Mouse (Mus musculus) liver, embryonic 14.5 days (tissue): ENCODE measurements at regions not wholly inside any gene's neighbourhood (a gene's known extent, or its start where the extent isn't known, plus 50 kb on each side); places are given as distances from the start of the nearest gene placed in this dataset.

Source experiments
- ATAC-seq: fragments of 200-750 bp; cut with Nextera tagmentation; 2 replicates; pipeline ENCODE4 v1.8.0; 2017; ENCODE audit warnings: moderate number of reproducible peaks, mild to moderate bottlenecking, moderate library complexity; ENCODE audit not compliant: insufficient read depth
- DNase-seq, 3 experiments: peaks; one replicate each; pipeline ENCODE4 v3.0.0-alpha.2; 2012 to 2013; ENCODE audit warnings: low read depth in 3 of 3, low spot score in 3 of 3
- H3K27ac ChIP-seq: fragments of 300-500 bp; sonication (generic); 2 replicates; pipeline ENCODE4 v1.5.1; 2014; ENCODE audit warnings: moderate library complexity, mild to moderate bottlenecking, control low read depth, inconsistent platforms
- H3K27me3 ChIP-seq: fragments of 300-500 bp; sonication (generic); 2 replicates; pipeline ENCODE4 v1.6.1; 2014; ENCODE audit warnings: mild to moderate bottlenecking, low read length, moderate library complexity; ENCODE audit not compliant: control insufficient read depth, insufficient read depth
- H3K36me3 ChIP-seq: fragments of 300-500 bp; sonication (generic); replicated peaks from 2 replicates; pipeline ENCODE4 v1.6.1; 2014; ENCODE audit warnings: low read depth; ENCODE audit not compliant: control insufficient read depth, insufficient read depth
- H3K4me1 ChIP-seq, 2 experiments: fragments of 200-500 bp in 1 of 2; fragments of 300-500 bp in 1 of 2; sonication (generic) in 1 of 2; replicated peaks; 2 replicates each; pipeline ENCODE4 v1.6.1; 2012 to 2014; ENCODE audit warnings: antibody characterized with exemption in 1 of 2, inconsistent platforms in 1 of 2, low read length in 1 of 2; ENCODE audit not compliant: control insufficient read depth in 2 of 2, insufficient read depth in 2 of 2
- H3K4me2 ChIP-seq: fragments of 300-500 bp; sonication (generic); 2 replicates; pipeline ENCODE4 v1.6.1; 2014; ENCODE audit warnings: low read depth, mild to moderate bottlenecking, control low read depth, moderate library complexity
- H3K4me3 ChIP-seq, 2 experiments: fragments of 200-500 bp in 1 of 2; fragments of 300-500 bp in 1 of 2; sonication (generic) in 1 of 2; 2 replicates each; pipeline ENCODE4 v1.5.1; 2012 to 2014; ENCODE audit warnings: low read depth in 2 of 2, low read length in 2 of 2, mild to moderate bottlenecking in 2 of 2, control low read depth in 1 of 2, inconsistent platforms in 1 of 2, moderate library complexity in 1 of 2; ENCODE audit not compliant: insufficient read depth in 1 of 2
- H3K9ac ChIP-seq: fragments of 300-500 bp; sonication (generic); replicated peaks from 2 replicates; pipeline ENCODE4 v1.6.1; 2014; ENCODE audit warnings: mild to moderate bottlenecking, control low read depth, moderate library complexity
- H3K9me3 ChIP-seq: fragments of 300-500 bp; sonication (generic); 2 replicates; pipeline ENCODE4 v1.6.1; 2016; ENCODE audit warnings: low read length, mixed read lengths; ENCODE audit not compliant: control insufficient read depth
- CTCF ChIP-seq: IDR thresholded peaks from 2 replicates; pipeline ENCODE4 v1.5.1; 2016; ENCODE audit warnings: antibody characterized with exemption, low read depth, control low read depth
- EP300 ChIP-seq: IDR thresholded peaks from 2 replicates; pipeline ENCODE4 v1.6.1; 2016; ENCODE audit warnings: antibody characterized with exemption, low read depth
- WGBS: fragments of 180-500 bp; shearing (Covaris S2); extraction: QIAGEN DNeasy Blood & Tissue Kit; methylation state at CpG from one replicate; pipeline ENCODE4 v1.1.7; 2014; ENCODE audit not compliant: insufficient replicate concordance; 5-methylcytosine and 5-hydroxymethylcytosine counted together

DNA sequence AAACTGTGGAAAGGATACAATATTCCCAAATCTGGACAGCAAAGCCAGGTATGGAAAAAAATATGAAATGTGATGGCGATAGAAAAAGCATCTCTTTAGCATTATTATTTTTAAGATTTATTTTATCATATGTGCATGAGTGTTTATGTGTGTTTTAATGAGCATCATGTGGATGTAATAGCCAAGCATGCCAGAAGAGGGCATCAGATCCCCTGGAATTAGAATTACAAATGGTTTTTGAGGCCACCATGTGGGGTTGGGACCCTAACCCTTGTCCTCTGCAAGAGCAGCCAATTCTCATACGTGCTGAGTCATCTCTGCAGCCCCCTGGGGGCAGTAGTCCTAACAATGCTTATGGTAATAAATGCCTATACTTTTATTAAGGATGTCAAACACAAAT lies 111.4 kb upstream of the Vstm2b start:
- no peaks in the 10 kb centered on the region for H3K9me3 ChIP-seq
- H3K27ac ChIP-seq, result no peak overlapping the region
- no peaks in the 10 kb centered on the region for H3K4me1 ChIP-seq
- H3K27me3 ChIP-seq, result no peaks in the 10 kb centered on the region
- DNase-seq (no peak), ATAC-seq (no peak)
- TF ChIP-seq EP300 (no peak), CTCF (no peak)
- no peak overlapping the region for H3K4me3 ChIP-seq
- H3K4me2 ChIP-seq, result no peak overlapping the region
- 38% methylated on average over 2 of the region's 2 CpGs for WGBS
- no peak overlapping the region for H3K9ac ChIP-seq
- no peaks in the 10 kb centered on the region for H3K36me3 ChIP-seq

DNA sequence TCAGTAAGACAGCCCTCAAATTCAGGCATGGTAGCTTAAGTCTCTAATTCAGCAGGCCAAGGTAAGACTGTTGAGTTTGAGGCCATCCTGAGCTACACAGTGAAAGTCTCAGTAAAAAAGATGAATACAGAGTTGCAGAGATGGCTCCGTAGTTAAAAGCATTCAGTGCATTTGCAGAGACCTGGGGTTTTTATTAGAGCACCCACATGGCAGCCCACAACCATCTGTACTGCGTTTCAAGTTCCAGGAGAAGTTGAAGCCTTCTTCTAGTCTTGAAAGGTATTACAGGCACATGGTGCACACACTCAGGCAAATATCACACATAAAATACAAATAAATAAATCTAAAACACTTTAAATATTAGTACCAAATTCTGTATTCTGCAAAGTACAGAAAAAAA lies 109.6 kb upstream of the Vstm2b start:
- DNase-seq (no peak), ATAC-seq (no peak)
- Histone ChIP-seq H3K27me3 (no peaks in the 10 kb centered on the region), H3K4me2 (no peak overlapping the region), H3K9me3 (no peaks in the 10 kb centered on the region), H3K36me3 (no peaks in the 10 kb centered on the region), H3K4me1 (no peaks in the 10 kb centered on the region), H3K27ac (no peak overlapping the region), H3K9ac (no peak overlapping the region), H3K4me3 (no peak overlapping the region)
- 47% methylated on average over 2 of the region's 2 CpGs for WGBS
- TF ChIP-seq CTCF, result no peak
- TF ChIP-seq EP300, result no peak

DNA sequence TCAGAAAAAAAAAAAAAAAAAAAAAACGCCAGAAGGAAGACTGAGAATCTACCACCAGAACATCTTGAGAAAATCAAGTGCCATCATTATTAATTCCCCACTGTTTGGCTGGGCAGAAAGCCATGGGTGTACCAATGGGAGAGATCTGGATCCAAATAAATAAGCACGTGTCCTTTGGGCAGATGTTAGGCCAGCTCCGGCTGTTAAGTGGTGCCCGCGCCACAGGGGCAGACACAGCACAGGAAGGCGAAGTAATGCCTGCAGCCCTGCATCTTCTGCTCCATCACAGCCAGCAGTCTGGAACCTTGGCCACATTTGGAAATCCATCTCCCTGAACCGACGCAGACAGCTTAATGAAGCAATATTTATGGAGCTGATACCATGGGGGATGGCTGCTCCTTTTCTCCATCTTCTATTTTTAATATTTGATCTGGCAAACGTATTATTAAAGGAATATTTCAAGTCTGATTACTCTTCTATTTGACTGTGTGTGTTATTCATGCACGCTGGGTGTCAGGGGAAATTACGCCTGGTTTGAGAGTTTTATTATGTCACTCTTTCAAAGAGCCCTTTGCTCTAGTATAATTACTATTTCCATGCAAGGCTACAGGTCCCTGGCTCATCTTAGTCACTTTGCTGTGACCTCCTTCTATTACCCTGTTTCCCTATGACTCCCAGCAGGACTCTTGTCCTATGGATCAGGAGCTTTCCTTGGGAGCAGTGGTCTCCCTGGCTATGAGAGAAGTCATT lies 103.5 kb upstream of the Vstm2b start:
- H3K9ac ChIP-seq, result no peak overlapping the region
- TF ChIP-seq CTCF (no peak), EP300 (no peak)

DNA sequence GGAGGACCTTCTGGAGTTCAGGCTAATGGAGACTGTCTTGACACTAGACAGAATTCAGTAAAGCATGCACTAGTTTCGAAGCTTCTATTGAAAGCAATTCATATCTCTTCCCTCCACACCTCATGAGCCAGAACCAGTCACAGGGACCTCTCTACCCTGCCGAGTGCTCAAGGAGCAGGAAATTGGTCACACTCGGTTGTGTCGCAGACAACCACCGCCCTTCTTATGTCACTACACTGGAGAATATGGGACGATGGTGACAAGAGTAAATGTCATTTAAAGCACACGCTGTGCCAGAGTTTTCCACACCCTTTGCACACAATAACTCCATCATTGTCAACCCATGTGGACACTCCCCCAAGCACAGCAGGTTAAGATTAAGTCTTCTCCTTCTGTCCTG lies 98.3 kb upstream of the Vstm2b start:
- WGBS, result 45% methylated on average over 7 of the region's 7 CpGs
- no peaks in the 10 kb centered on the region for H3K36me3 ChIP-seq
- ATAC-seq (no peak), DNase-seq (no peak)
- H3K27ac ChIP-seq, result no peak overlapping the region
- H3K9me3 ChIP-seq, result no peaks in the 10 kb centered on the region
- no peak overlapping the region for H3K4me3 ChIP-seq
- no peak overlapping the region for H3K4me2 ChIP-seq
- no peaks in the 10 kb centered on the region for H3K27me3 ChIP-seq
- H3K9ac ChIP-seq, result no peak overlapping the region
- TF ChIP-seq CTCF (no peak), EP300 (no peak)
- no peaks in the 10 kb centered on the region for H3K4me1 ChIP-seq

More for the DNA sequence above, 103.5 kb upstream of the Vstm2b start:
- 66% methylated on average over 11 of the region's 11 CpGs for WGBS
- H3K27me3 ChIP-seq, result no peaks in the 10 kb centered on the region
- H3K4me2 ChIP-seq, result no peak overlapping the region
- H3K4me3 ChIP-seq, result no peak overlapping the region
- DNase-seq (no peak), ATAC-seq (no peak)
- no peak overlapping the region for H3K27ac ChIP-seq
- no peaks in the 10 kb centered on the region for H3K36me3 ChIP-seq
- no peaks in the 10 kb centered on the region for H3K4me1 ChIP-seq
- no peaks in the 10 kb centered on the region for H3K9me3 ChIP-seq

DNA sequence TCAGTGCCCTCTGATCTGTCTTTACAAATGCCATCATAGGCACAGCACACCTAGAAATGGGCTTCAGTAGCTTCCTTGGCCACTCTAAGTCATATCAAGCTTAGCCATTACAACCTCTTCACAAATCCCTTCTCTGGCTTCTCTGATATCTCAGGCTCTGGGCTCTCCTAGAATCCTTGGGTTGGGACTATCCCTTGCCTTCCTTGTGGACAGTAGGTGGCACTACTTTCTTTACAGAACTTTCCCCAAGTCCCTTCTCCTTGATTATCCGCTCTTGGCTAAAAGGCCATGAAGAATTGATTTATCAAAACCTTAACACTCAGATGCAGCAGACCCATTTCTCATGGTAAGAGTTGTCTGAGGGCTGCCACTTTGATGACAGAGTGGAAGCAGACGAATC lies 96.8 kb upstream of the Vstm2b start:
- TF ChIP-seq CTCF (no peak), EP300 (no peak)
- DNase-seq (no peak), ATAC-seq (no peak)
- Histone ChIP-seq H3K4me2 (no peak overlapping the region), H3K9me3 (no peaks in the 10 kb centered on the region), H3K27ac (no peak overlapping the region), H3K36me3 (no peaks in the 10 kb centered on the region), H3K9ac (no peak overlapping the region), H3K4me3 (no peak overlapping the region), H3K4me1 (no peaks in the 10 kb centered on the region), H3K27me3 (no peaks in the 10 kb centered on the region)
- 37% methylated on average over 2 of the region's 2 CpGs for WGBS
